Mouse (Mus musculus): ENCODE results near the gene Lhx6. TPM values are rescaled to one million over a fixed set of nuclear protein-coding genes. Genes with fewer than 3 reads are reported as not detected.

Lhx6 gene
- polyA plus RNA-seq, 1 experiment from 2014 or later = 2.0 TPM

GRCm38 (mm10) chr2:36129051-36129450 is 23.8 kb upstream of the Lhx6 start:
- WGBS = 75% methylated on average over 3 of the region's 3 CpGs
- no peak overlapping the region for H3K27ac ChIP-seq (ENCODE audit: low read length)
- H3K4me1 ChIP-seq (ENCODE audit: insufficient read depth, low read depth, low read length) = no peaks in the 10 kb centered on the region; the same call in 1 of the 2 replicates
- H3K27me3 ChIP-seq (replicated peaks; ENCODE audit: insufficient read depth, low read length) = no peaks in the 10 kb centered on the region
- H3K9me3 ChIP-seq (ENCODE audit: low read length) = no peaks in the 10 kb centered on the region
- no peak overlapping the region for H3K9ac ChIP-seq (replicated peaks; ENCODE audit: low read depth)
- peaks cover 28% of the 10 kb centered on the region for H3K36me3 ChIP-seq (ENCODE audit: insufficient read depth, low read length)
- H3K4me3 ChIP-seq (ENCODE audit: low read depth, low read length) = no peak overlapping the region
- DNase-seq (ENCODE audit: low spot score) (peak; percentile 40), ATAC-seq (peak; percentile 38; the same call in 1 of the 2 replicates)
- no peak overlapping the region for H3K4me2 ChIP-seq (replicated peaks; ENCODE audit: low read depth, low read length)
- peak; percentile 31; the same call in 1 of the 2 replicates for TF ChIP-seq EP300 (IDR thresholded peaks at IDR 0.05)
- TF ChIP-seq CTCF (IDR thresholded peaks at IDR 0.05) = no peak

GRCm38 (mm10) chr2:36127973-36128372 is 22.8 kb upstream of the Lhx6 start:
- Histone ChIP-seq H3K27me3 (replicated peaks; ENCODE audit: insufficient read depth, low read length) (no peaks in the 10 kb centered on the region), H3K4me3 (ENCODE audit: low read depth, low read length) (no peak overlapping the region), H3K9me3 (ENCODE audit: low read length) (no peaks in the 10 kb centered on the region), H3K36me3 (ENCODE audit: insufficient read depth, low read length) (peaks cover 20% of the 10 kb centered on the region), H3K9ac (replicated peaks; ENCODE audit: low read depth) (no peak overlapping the region), H3K27ac (ENCODE audit: low read length) (0 out of 2 replicates have a peak overlapping the region, but pooled peaks have one; percentile 22), H3K4me2 (replicated peaks; ENCODE audit: low read depth, low read length) (no peak overlapping the region), H3K4me1 (ENCODE audit: insufficient read depth, low read depth, low read length) (no peaks in the 10 kb centered on the region; the same call in 1 of the 2 replicates)
- TF ChIP-seq CTCF (IDR thresholded peaks at IDR 0.05) = no peak
- peak; percentile 55; the same call in 1 of the 2 replicates for TF ChIP-seq EP300 (IDR thresholded peaks at IDR 0.05)
- DNase-seq (ENCODE audit: low spot score) = peak; percentile 48
- 61% methylated on average over 4 of the region's 4 CpGs for WGBS
- ATAC-seq = peak; percentile 46; the same call in 1 of the 2 replicates

DNA sequence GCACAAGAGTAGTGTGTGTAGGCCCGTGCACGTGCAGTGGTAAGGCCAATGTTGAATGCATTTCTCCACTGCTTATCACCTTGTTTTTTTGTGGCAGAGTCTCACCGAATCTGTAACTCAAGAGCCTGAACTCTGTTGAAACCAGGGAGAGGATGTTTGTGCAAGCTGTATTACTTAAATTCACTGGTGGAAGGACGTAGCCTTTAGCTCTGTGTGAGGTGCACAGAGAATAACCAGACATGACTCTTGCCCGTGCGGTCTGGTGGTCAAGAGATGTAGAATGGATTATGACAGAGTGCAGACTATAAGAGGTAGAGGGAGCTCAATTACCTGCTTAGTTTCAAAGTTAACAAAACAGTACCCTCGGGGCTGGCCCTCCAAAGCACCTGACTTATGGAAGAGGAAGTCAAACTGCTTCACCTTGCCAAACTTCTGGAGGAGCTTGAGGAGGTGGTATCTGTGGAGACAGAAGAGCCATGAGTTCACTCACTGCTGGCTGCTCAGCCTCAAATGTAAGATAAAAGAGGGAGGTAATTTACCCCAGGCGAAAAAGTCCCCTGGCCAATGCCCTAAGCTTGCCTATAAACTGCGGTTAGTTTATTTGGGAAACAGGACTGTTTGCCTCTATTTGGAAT is 21.7 kb upstream of the Lhx6 start:
- Histone ChIP-seq H3K4me1 (ENCODE audit: insufficient read depth, low read depth, low read length) (no peaks in the 10 kb centered on the region; the same call in 1 of the 2 replicates), H3K27me3 (replicated peaks; ENCODE audit: insufficient read depth, low read length) (no peaks in the 10 kb centered on the region), H3K4me2 (replicated peaks; ENCODE audit: low read depth, low read length) (no peak overlapping the region), H3K27ac (ENCODE audit: low read length) (no peak overlapping the region), H3K36me3 (ENCODE audit: insufficient read depth, low read length) (peaks cover 26% of the 10 kb centered on the region), H3K9me3 (ENCODE audit: low read length) (no peaks in the 10 kb centered on the region), H3K4me3 (ENCODE audit: low read depth, low read length) (no peak overlapping the region), H3K9ac (replicated peaks; ENCODE audit: low read depth) (no peak overlapping the region)
- ATAC-seq = no peak
- 78% methylated on average over 9 of the region's 9 CpGs for WGBS
- DNase-seq (ENCODE audit: low spot score) = no peak
- TF ChIP-seq EP300 (IDR thresholded peaks at IDR 0.05) (no peak), CTCF (IDR thresholded peaks at IDR 0.05) (no peak)

- H3K4me3 ChIP-seq (ENCODE audit: low read depth, low read length) = no peak overlapping the region
- H3K27ac ChIP-seq (ENCODE audit: low read length) = no peak overlapping the region
- TF ChIP-seq EP300 (IDR thresholded peaks at IDR 0.05) (no peak), CTCF (IDR thresholded peaks at IDR 0.05) (peak; percentile 35)
- no peak overlapping the region for H3K9ac ChIP-seq (replicated peaks; ENCODE audit: low read depth)
- no peak for DNase-seq (ENCODE audit: low spot score)
- no peaks in the 10 kb centered on the region for H3K9me3 ChIP-seq (ENCODE audit: low read length)
- H3K27me3 ChIP-seq (replicated peaks; ENCODE audit: insufficient read depth, low read length) = peaks cover 11% of the 10 kb centered on the region; the same call in 1 of the 2 replicates
- 80% methylated on average over 3 of the region's 3 CpGs for WGBS
- no peaks in the 10 kb centered on the region for H3K4me1 ChIP-seq (ENCODE audit: insufficient read depth, low read depth, low read length)
- no peak overlapping the region for H3K4me2 ChIP-seq (replicated peaks; ENCODE audit: low read depth, low read length)
- H3K36me3 ChIP-seq (ENCODE audit: insufficient read depth, low read length) = peaks cover 14% of the 10 kb centered on the region
- ATAC-seq = no peak
These were observed 7.4 kb upstream of the Lhx6 start for GRCm38 (mm10) chr2:36112632-36113031.

DNA sequence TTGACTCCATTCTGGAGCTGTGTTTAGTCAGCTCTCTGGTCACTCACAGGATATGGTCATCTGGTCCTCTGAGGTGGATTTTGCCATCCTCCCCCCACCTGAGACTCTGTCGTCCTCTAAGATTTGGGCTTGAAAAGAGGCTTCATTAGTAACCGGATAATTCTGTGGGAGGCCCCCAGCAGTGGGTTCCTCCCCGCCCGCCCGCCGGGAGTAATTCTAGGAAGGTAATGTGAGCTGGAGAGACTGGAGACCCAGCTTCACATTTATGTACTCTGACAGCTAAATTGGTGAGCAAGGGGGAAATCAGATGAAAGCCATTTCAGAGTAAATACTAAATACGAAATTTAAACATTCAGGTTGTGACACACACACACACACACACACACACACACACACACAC is 3.4 kb upstream of the Lhx6 start:
- H3K9ac ChIP-seq (replicated peaks; ENCODE audit: low read depth) = no peak overlapping the region
- no peaks in the 10 kb centered on the region for H3K36me3 ChIP-seq (ENCODE audit: insufficient read depth, low read length)
- WGBS = 8% methylated on average over 7 of the region's 7 CpGs
- DNase-seq (ENCODE audit: low spot score) = no peak
- no peak overlapping the region for H3K4me3 ChIP-seq (ENCODE audit: low read depth, low read length)
- TF ChIP-seq EP300 (IDR thresholded peaks at IDR 0.05) (no peak), CTCF (IDR thresholded peaks at IDR 0.05) (no peak)
- no peak overlapping the region for H3K4me2 ChIP-seq (replicated peaks; ENCODE audit: low read depth, low read length)
- no peaks in the 10 kb centered on the region for H3K9me3 ChIP-seq (ENCODE audit: low read length)
- H3K4me1 ChIP-seq (ENCODE audit: insufficient read depth, low read depth, low read length) = peaks cover 6% of the 10 kb centered on the region; the same call in 1 of the 2 replicates
- ATAC-seq = no peak
- peaks cover 39% of the 10 kb centered on the region for H3K27me3 ChIP-seq (replicated peaks; ENCODE audit: insufficient read depth, low read length)
- H3K27ac ChIP-seq (ENCODE audit: low read length) = no peak overlapping the region

DNA sequence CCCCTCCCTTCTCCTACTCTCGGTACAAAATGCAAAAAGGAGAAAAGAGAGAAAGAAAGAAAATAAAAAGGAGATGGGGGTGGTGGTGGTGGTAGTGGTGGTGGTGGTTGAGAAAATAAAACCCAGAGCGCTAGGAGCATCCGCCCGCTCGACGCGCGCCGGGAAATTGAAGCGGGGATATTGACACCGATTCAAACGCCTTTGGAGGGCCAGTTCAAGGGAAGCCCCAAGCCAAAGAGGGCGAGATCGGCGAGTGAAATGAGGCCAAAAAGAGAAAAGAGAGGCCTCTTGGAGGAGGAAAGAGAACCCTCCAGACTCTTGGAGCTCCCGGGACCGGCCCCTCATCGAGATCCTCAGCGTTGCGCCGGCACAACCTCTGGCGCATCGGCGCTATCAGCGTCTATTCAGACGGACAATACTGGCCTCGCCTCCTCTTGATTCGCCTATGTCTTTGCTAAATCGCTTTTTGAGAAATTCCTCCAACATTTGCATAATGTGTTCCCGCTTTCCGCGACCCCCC is 712 bp downstream of the Lhx6 start:
- H3K4me2 ChIP-seq (replicated peaks; ENCODE audit: low read depth, low read length) = peak overlapping the region; percentile 86
- peaks cover 60% of the 10 kb centered on the region for H3K27me3 ChIP-seq (replicated peaks; ENCODE audit: insufficient read depth, low read length)
- TF ChIP-seq EP300 (IDR thresholded peaks at IDR 0.05) = no peak
- no peak for TF ChIP-seq CTCF (IDR thresholded peaks at IDR 0.05)
- under 1% methylated on average over 32 of the region's 32 CpGs for WGBS
- H3K9ac ChIP-seq (replicated peaks; ENCODE audit: low read depth) = no peak overlapping the region
- no peaks in the 10 kb centered on the region for H3K36me3 ChIP-seq (ENCODE audit: insufficient read depth, low read length)
- DNase-seq (ENCODE audit: low spot score) (no peak), ATAC-seq (no peak)
- peaks cover 16% of the 10 kb centered on the region; the same call in 1 of the 2 replicates for H3K4me1 ChIP-seq (ENCODE audit: insufficient read depth, low read depth, low read length)
- H3K27ac ChIP-seq (ENCODE audit: low read length) = no peak overlapping the region
- H3K4me3 ChIP-seq (ENCODE audit: low read depth, low read length) = peak overlapping the region; percentile 47
- H3K9me3 ChIP-seq (ENCODE audit: low read length) = no peaks in the 10 kb centered on the region

Measured in lung, postnatal 0 days (tissue).